1 mouse cellular context compared by ENCODE assay signal in genomic region chr11:70165972-70166921, GRCm38 (mm10).
TF ChIP-seq lines count a peak whose summit lies in the region.

No protein-coding gene starts in this region.

TF ChIP-seq in MEL, 35 proteins besides CTCF, POLR2A, EP300 and RAD21 (continued from another document):
- TF ChIP-seq POLR2AphosphoS5 (IDR thresholded peaks at IDR 0.05; ENCODE audit: borderline replicate concordance, low read depth, low read length) (no peak), CHD1 (IDR thresholded peaks at IDR 0.05; ENCODE audit: low read depth, low read length) (no peak)
TF ChIP-seq in MEL: peak in this region for 15.
